Mouse (Mus musculus) limb, embryonic 14.5 days (tissue): ENCODE results near the gene Gad1. TPM values are rescaled to one million over a fixed set of nuclear protein-coding genes. Genes with fewer than 3 reads are reported as not detected.

Experiments
- ATAC-seq: fragments of 200-750 bp; cut with Nextera tagmentation; 2 replicates; pipeline ENCODE4 v1.8.0; 2017; ENCODE audit warnings: low read depth, moderate number of reproducible peaks, moderate TSS enrichment; ENCODE audit not compliant: low FRiP score
- DNase-seq: peaks from one replicate; pipeline ENCODE4 v3.0.0-alpha.2; 2015; ENCODE audit warnings: low spot score
- H3K27ac ChIP-seq: fragments of 300-500 bp; sonication (generic); replicated peaks from 2 replicates; pipeline ENCODE4 v1.5.1; 2014; ENCODE audit warnings: low read depth, mild to moderate bottlenecking, low read length, moderate library complexity, mixed read lengths
- H3K27me3 ChIP-seq: fragments of 300-500 bp; sonication (generic); 2 replicates; pipeline ENCODE4 v1.6.1; 2014; ENCODE audit warnings: low read length, mixed read lengths; ENCODE audit not compliant: control insufficient read depth, insufficient read depth
- H3K36me3 ChIP-seq: fragments of 300-500 bp; sonication (generic); 2 replicates; pipeline ENCODE4 v1.6.1; 2014; ENCODE audit warnings: mild to moderate bottlenecking, low read length, moderate library complexity, mixed read lengths; ENCODE audit not compliant: control insufficient read depth, insufficient read depth
- H3K4me1 ChIP-seq: fragments of 300-500 bp; sonication (generic); 2 replicates; pipeline ENCODE4 v1.6.1; 2014; ENCODE audit warnings: antibody characterized with exemption, low read length, mixed read lengths; ENCODE audit not compliant: control insufficient read depth, insufficient read depth
- H3K4me2 ChIP-seq: fragments of 300-500 bp; sonication (generic); replicated peaks from 2 replicates; pipeline ENCODE4 v1.6.1; 2014; ENCODE audit warnings: low read depth, mild to moderate bottlenecking, low read length, moderate library complexity; ENCODE audit not compliant: severe bottlenecking
- H3K4me3 ChIP-seq: fragments of 300-500 bp; sonication (generic); replicated peaks from 2 replicates; pipeline ENCODE4 v1.5.1; 2014; ENCODE audit warnings: low read length
- H3K9ac ChIP-seq: fragments of 300-500 bp; sonication (generic); 2 replicates; pipeline ENCODE4 v1.6.1; 2014; ENCODE audit warnings: mild to moderate bottlenecking, low read depth, low read length, moderate library complexity; ENCODE audit not compliant: severe bottlenecking
- H3K9me3 ChIP-seq: fragments of 300-500 bp; sonication (generic); 2 replicates; pipeline ENCODE4 v1.6.1; 2016; ENCODE audit warnings: low read length; ENCODE audit not compliant: control insufficient read depth
- POLR2A ChIP-seq: fragments of 200-500 bp; IDR thresholded peaks from 2 replicates; pipeline ENCODE4 v1.8.0; 2012; ENCODE audit warnings: inconsistent platforms, mild to moderate bottlenecking, moderate library complexity, borderline replicate concordance; ENCODE audit not compliant: insufficient read depth, insufficient read length; ENCODE audit errors: extremely low read depth
- WGBS: fragments of 180-500 bp; shearing (Covaris S2); extraction: QIAGEN DNeasy Blood & Tissue Kit; methylation state at CpG from one replicate; pipeline ENCODE4 v1.1.7; 2014; 5-methylcytosine and 5-hydroxymethylcytosine counted together
- polyA plus RNA-seq, 2 experiments: library from polyadenylated mRNA; depleted of rRNA in 1 of 2; stranded (reverse) in 1 of 2; unstranded in 1 of 2; fragments of >200 nt; fragmentation: Nextera tagmentation in 1 of 2; extraction: Ambion mirVana in 1 of 2; gene quantifications; 2 replicates each; pipeline versions ENCODE4 v1.2.1 to v1.2.3; 2012 to 2014

The Gad1 gene
- polyA plus RNA-seq, 2 experiments = 0.37 to 0.91 TPM

GRCm38 (mm10) chr2:70629339-70629761 is 76.5 kb downstream of the Gad1 start:
- DNase-seq = peak; percentile 88
- ATAC-seq = peak; percentile 91
- 5% methylated on average over 10 of the region's 10 CpGs for WGBS

GRCm38 (mm10) chr2:70629921-70630320 is 77.0 kb downstream of the Gad1 start:
- peak overlapping the region; percentile 52 for H3K4me2 ChIP-seq
- 38% methylated on average over 3 of the region's 3 CpGs for WGBS
- H3K27ac ChIP-seq = no peak overlapping the region
- DNase-seq (no peak), ATAC-seq (peak; percentile 17; the same call in 1 of the 2 replicates)
- no peaks in the 10 kb centered on the region for H3K36me3 ChIP-seq
- no peaks in the 10 kb centered on the region for H3K9me3 ChIP-seq
- peaks cover 11% of the 10 kb centered on the region; the same call in 1 of the 2 replicates for H3K4me1 ChIP-seq
- H3K27me3 ChIP-seq = 0 out of 2 replicates have a peak, but pooled peaks cover 5% of the 10 kb centered on the region
- TF ChIP-seq POLR2A = no peak
- no peak overlapping the region for H3K9ac ChIP-seq
- H3K4me3 ChIP-seq = peak overlapping the region; percentile 22; the same call in 1 of the 2 replicates

More at GRCm38 (mm10) chr2:70629339-70629761, 76.5 kb downstream of the Gad1 start:
- H3K27ac ChIP-seq = no peak overlapping the region
- TF ChIP-seq POLR2A = no peak
- 0 out of 2 replicates have a peak, but pooled peaks cover 5% of the 10 kb centered on the region for H3K27me3 ChIP-seq
- H3K9ac ChIP-seq = peak overlapping the region; percentile 36; the same call in 1 of the 2 replicates
- no peaks in the 10 kb centered on the region for H3K9me3 ChIP-seq
- H3K4me2 ChIP-seq = peak overlapping the region; percentile 52
- no peaks in the 10 kb centered on the region for H3K36me3 ChIP-seq
- peak overlapping the region; percentile 22 for H3K4me3 ChIP-seq
- H3K4me1 ChIP-seq = peaks cover 11% of the 10 kb centered on the region; the same call in 1 of the 2 replicates

- TF ChIP-seq POLR2A = no peak
- Histone ChIP-seq H3K4me1 (peaks cover 11% of the 10 kb centered on the region; the same call in 1 of the 2 replicates), H3K9me3 (0 out of 2 replicates have a peak, but pooled peaks cover 4% of the 10 kb centered on the region), H3K27me3 (0 out of 2 replicates have a peak, but pooled peaks cover 5% of the 10 kb centered on the region), H3K9ac (no peak overlapping the region), H3K4me2 (no peak overlapping the region), H3K27ac (no peak overlapping the region), H3K36me3 (no peaks in the 10 kb centered on the region), H3K4me3 (no peak overlapping the region)
- ATAC-seq = no peak
- no peak for DNase-seq
- 75% methylated on average over 1 of the region's 1 CpGs for whole genome bisulfite sequencing
Measured at GRCm38 (mm10) chr2:70631321-70631720, 78.4 kb downstream of the Gad1 start.

- TF ChIP-seq POLR2A = no peak
- 0 out of 2 replicates have a peak, but pooled peaks cover 4% of the 10 kb centered on the region for H3K9me3 ChIP-seq
- no peak overlapping the region for H3K27ac ChIP-seq
- 0 out of 2 replicates have a peak, but pooled peaks cover 5% of the 10 kb centered on the region for H3K27me3 ChIP-seq
- no peak overlapping the region for H3K4me2 ChIP-seq
- no peak overlapping the region for H3K9ac ChIP-seq
- no peak overlapping the region for H3K4me3 ChIP-seq
- peaks cover 11% of the 10 kb centered on the region; the same call in 1 of the 2 replicates for H3K4me1 ChIP-seq
- DNase-seq (no peak), ATAC-seq (no peak)
- WGBS = 94% methylated on average over 1 of the region's 1 CpGs
- no peaks in the 10 kb centered on the region for H3K36me3 ChIP-seq
Measured at GRCm38 (mm10) chr2:70632412-70632811, 79.5 kb downstream of the Gad1 start.

GRCm38 (mm10) chr2:70634028-70634690 is 81.3 kb downstream of the Gad1 start:
- Histone ChIP-seq H3K4me3 (no peak overlapping the region), H3K4me2 (no peak overlapping the region), H3K9me3 (0 out of 2 replicates have a peak, but pooled peaks cover 4% of the 10 kb centered on the region), H3K36me3 (no peaks in the 10 kb centered on the region), H3K27me3 (0 out of 2 replicates have a peak, but pooled peaks cover 5% of the 10 kb centered on the region), H3K9ac (no peak overlapping the region), H3K4me1 (peaks cover 9% of the 10 kb centered on the region; the same call in 1 of the 2 replicates), H3K27ac (no peak overlapping the region)
- no peak for TF ChIP-seq POLR2A
- no peak for ATAC-seq
- 85% methylated on average over 5 of the region's 5 CpGs for WGBS
- DNase-seq = no peak
